Mouse (Mus musculus) kidney, postnatal 36 days (tissue): ENCODE results near the gene Itgav.

Experiments used
- DNase-seq, 2 experiments: peaks; one replicate each; pipeline ENCODE4 v3.0.0; 2021 to 2022; ENCODE audit warnings: mixed read lengths in 2 of 2

Itgav gene

GRCm38 (mm10) chr2:83723921-83724826, at the start of gene Itgav:
Itgav (plus strand) TSS chr2:83724397.
- peak; percentile 97 to 98 for DNase-seq

GRCm38 (mm10) chr2:83674421-83674820, 49.8 kb upstream of the Itgav start:
- no peak for DNase-seq

GRCm38 (mm10) chr2:83674896-83675295, 49.3 kb upstream of the Itgav start:
- DNase-seq: no peak

- no peak for DNase-seq
These were observed 48.5 kb upstream of the Itgav start for GRCm38 (mm10) chr2:83675681-83676080.

GRCm38 (mm10) chr2:83676226-83676870, 47.8 kb upstream of the Itgav start:
- no peak for DNase-seq

GRCm38 (mm10) chr2:83681332-83681731, 42.9 kb upstream of the Itgav start:
- DNase-seq: no peak

GRCm38 (mm10) chr2:83681785-83682184, 42.4 kb upstream of the Itgav start:
- no peak for DNase-seq

- no peak for DNase-seq
These were observed 41.9 kb upstream of the Itgav start for GRCm38 (mm10) chr2:83682282-83682681.

GRCm38 (mm10) chr2:83683731-83684519, 40.3 kb upstream of the Itgav start:
- no peak for DNase-seq

GRCm38 (mm10) chr2:83684691-83685090, 39.5 kb upstream of the Itgav start:
- DNase-seq: no peak

GRCm38 (mm10) chr2:83690372-83690771, 33.8 kb upstream of the Itgav start:
- DNase-seq: no peak

GRCm38 (mm10) chr2:83692651-83693545, 31.3 kb upstream of the Itgav start:
- DNase-seq: peak; percentile 57 to 77

GRCm38 (mm10) chr2:83694061-83694460, 30.1 kb upstream of the Itgav start:
- no peak for DNase-seq

GRCm38 (mm10) chr2:83695345-83696247, 28.6 kb upstream of the Itgav start:
- no peak for DNase-seq

- DNase-seq: no peak
These were observed 25.7 kb upstream of the Itgav start for GRCm38 (mm10) chr2:83698484-83698883.

GRCm38 (mm10) chr2:83699324-83699723, 24.9 kb upstream of the Itgav start:
- DNase-seq: no peak

- no peak for DNase-seq
These were observed 23.5 kb upstream of the Itgav start for GRCm38 (mm10) chr2:83700667-83701066.

- no peak for DNase-seq
These were observed 21.8 kb upstream of the Itgav start for GRCm38 (mm10) chr2:83702411-83702810.

GRCm38 (mm10) chr2:83705580-83706158, 18.5 kb upstream of the Itgav start:
- no peak for DNase-seq

- peak; percentile 71 to 92 for DNase-seq
These were observed 14.2 kb upstream of the Itgav start for GRCm38 (mm10) chr2:83709896-83710524.
